Mouse (Mus musculus) heart, postnatal 0 days (tissue): ENCODE data around the gene Prkab2.

ENCODE experiments used
- CTCF ChIP-seq: IDR thresholded peaks from 2 replicates; pipeline ENCODE4 v1.5.1; 2016; ENCODE audit warnings: antibody characterized with exemption, control low read depth, low read depth
- EP300 ChIP-seq: IDR thresholded peaks from 2 replicates; pipeline ENCODE4 v1.6.1; 2016; ENCODE audit warnings: antibody characterized with exemption, low read depth

DNA sequence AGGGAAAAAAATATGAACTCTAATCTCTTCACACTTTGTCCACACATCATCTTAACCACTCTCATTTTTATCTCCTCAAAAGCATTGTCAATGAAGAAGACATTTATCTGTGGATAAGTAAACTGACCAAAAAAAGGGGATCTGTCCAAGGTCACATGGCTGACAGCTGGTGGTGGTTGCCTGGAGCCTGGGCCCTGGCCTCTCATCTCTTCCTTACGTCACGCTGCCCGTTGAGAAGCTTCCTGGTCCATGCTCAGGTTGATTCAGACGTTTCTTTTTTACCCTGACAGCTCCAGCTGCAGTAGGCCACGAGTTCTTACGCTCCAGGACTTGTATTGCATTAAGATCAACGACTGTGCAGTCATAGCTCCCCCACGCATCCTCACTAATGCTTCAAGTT lies 8.2 kb downstream of the Prkab2 start:
- TF ChIP-seq CTCF (no peak), EP300 (no peak)
